Mouse (Mus musculus) heart, adult 10 weeks (tissue): Measurements from ENCODE around the gene Glyat. TPM values are rescaled to one million over a fixed set of nuclear protein-coding genes. Genes with fewer than 3 reads are reported as not detected.

Experiments used
- polyA plus RNA-seq: library from polyadenylated mRNA; stranded (reverse); fragments of 350-450 nt; fragmentation: Illumina TruSeq; extraction: RNeasy Lipid Tissue Mini Kit (QIAGEN cat#74804); gene quantifications from one replicate; pipeline ENCODE4 v1.2.3, GENCODE M21; 2014; ENCODE audit warnings: low read depth, low replicate concordance

The Glyat gene
- 0.13 TPM for polyA plus RNA-seq

DNA sequence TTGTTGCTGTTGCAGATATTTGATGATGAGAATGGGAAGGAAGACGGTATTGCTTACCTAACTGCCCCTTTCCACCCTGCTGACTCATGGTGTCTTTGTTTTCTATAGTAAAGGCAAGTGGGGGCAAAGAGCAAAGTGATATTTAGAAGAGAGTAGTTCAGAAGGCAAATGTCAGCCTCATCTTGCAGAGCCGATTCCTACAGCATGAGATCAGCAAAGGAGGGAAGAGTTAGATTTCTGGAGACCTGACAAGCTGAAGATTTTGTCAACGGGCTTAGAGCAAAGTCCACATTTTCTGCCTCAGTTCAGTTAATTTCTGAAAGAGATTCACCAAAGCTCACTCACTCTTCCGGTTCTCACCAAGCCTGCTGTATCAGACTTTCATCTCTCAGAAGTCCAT lies at the start of gene Glyat:
Glyat (plus strand) TSS at position 133 of the 400 bp plus-strand sequence.

DNA sequence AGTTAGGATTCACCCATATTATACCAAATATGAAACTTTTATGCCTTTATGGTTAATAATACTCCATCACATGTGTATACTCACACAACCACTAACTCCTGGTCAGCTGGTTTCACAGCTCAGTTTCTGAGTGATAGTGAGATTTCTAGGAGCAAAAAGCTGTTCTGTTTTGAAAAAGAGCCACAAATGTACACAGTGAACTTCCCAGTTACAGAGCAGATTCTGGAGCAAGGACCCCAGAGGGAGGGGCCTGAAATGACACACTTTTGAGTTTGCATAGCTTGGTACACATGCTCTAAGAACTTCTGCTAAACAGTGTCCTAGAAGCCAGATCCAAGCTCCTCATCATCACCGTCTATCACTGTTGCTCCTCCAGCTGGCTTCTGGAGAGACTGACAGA lies 33.4 kb upstream of the Glyat start, which contains the start of gene Gm4952:
Gm4952 (plus strand) TSS at position 301 of the 400 bp plus-strand sequence.

DNA sequence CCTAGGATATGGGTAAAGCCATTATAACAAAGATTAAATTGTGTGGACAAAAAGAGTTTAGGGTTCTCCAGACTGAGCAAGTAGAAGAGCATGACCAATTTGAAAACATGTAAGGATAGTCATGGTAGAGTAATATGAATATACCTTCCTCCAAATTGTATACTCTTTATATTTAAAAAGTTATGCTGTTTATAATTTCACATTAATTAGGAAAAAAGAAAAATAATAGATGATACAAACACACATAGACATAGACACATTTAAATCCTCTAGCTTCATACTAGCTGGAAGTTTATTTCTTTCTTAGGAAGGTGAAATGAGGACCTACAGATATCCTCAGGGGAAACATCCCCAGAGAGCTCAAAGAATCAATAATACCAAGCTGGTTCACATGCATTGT lies 37.0 kb downstream of the Glyat start, which contains the start of gene Olfr1442:
Olfr1442 (plus strand) TSS at position 301 of the 400 bp plus-strand sequence.

DNA sequence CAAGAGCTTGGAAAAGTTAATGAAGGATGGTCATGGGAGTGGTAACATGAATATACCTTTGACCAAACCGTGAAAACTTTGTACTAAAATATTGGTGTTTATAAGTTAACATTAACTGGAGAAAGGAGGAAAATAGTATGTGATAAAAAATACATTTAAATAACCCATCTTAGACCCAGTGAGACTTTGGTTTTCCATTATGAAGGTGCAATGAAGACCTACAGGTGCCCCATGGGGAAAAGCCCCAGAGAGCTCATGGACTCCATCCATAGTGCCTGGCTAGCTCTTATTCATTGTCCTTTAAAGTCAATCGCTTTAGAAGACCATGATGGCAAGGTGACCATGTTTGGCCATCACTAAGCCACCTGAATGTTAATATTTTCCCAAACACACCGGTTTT lies 44.7 kb downstream of the Glyat start, which contains the start of gene Olfr1443:
Olfr1443 (plus strand) TSS at position 301 of the 400 bp plus-strand sequence.

DNA sequence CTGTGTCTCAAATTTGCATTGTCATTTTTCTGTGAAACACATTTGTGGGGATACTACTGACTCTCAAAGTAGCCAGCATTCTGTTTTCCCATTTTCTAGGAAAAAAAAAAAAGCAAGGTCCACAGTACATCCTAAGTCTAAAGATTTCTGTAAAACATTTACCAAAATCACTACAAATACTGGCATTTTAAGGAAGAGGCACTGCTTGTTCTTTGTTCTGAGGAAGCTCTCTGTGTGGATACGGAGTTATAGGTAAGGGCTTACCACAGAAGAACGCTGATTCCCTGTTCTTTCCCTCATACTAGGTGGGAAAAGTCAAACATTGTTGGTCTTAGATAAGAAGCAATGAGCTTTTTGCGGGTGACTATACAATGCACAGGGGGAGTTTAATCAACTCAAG lies 62.5 kb downstream of the Glyat start, which contains the start of gene Keg1:
Keg1 (plus strand) TSS at position 197 of the 400 bp plus-strand sequence.

Other genes with a start within 250 kb of the Glyat start
- gene Olfr1440, start 246.0 kb upstream of the Glyat start, polyA plus RNA-seq, result not detected
- gene Olfr1441, start 215.9 kb upstream of the Glyat start, polyA plus RNA-seq, result not detected
- not detected for gene Pfpl, start 205.4 kb upstream of the Glyat start, polyA plus RNA-seq
- 3.8 TPM for gene Mpeg1, start 172.5 kb upstream of the Glyat start, polyA plus RNA-seq
- 5.4 TPM for gene Dtx4, start 131.9 kb upstream of the Glyat start, polyA plus RNA-seq
- gene Fam111a, start 87.6 kb upstream of the Glyat start, polyA plus RNA-seq, result 5.0 TPM
- gene Gm4952, start 33.3 kb upstream of the Glyat start, polyA plus RNA-seq, result not detected
- not detected for gene Olfr1442, start 37.1 kb downstream of the Glyat start, polyA plus RNA-seq
- gene Olfr1443, start 44.8 kb downstream of the Glyat start, polyA plus RNA-seq, result not detected
- gene Keg1, start 62.5 kb downstream of the Glyat start, polyA plus RNA-seq, result not detected
- gene Cntf, start 132.3 kb downstream of the Glyat start, polyA plus RNA-seq, result 3.9 TPM
- gene Zfp91, start 162.8 kb downstream of the Glyat start, polyA plus RNA-seq, result 60.2 TPM
- gene Lpxn, start 162.9 kb downstream of the Glyat start, polyA plus RNA-seq, result 0.81 TPM
- not detected for gene Gm5244, start 213.4 kb downstream of the Glyat start, polyA plus RNA-seq
- not detected for gene Olfr1444, start 224.0 kb downstream of the Glyat start, polyA plus RNA-seq